Mouse (Mus musculus) heart, embryonic 13.5 days (tissue): ENCODE results near the gene Shd. TPM values are rescaled to one million over a fixed set of nuclear protein-coding genes. Genes with fewer than 3 reads are reported as not detected.
A peak's percentile ranks its signal among the peaks of the same experiment; 100 is the strongest.

Experiments used
- ATAC-seq: fragments of 200-750 bp; cut with Nextera tagmentation; 2 replicates; pipeline ENCODE4 v1.8.0; 2017; ENCODE audit warnings: moderate TSS enrichment; ENCODE audit not compliant: insufficient number of reproducible peaks, low FRiP score, low TSS enrichment; ENCODE audit errors: extremely low read depth
- H3K27ac ChIP-seq: fragments of 300-500 bp; sonication (generic); replicated peaks from 2 replicates; pipeline ENCODE4 v1.5.1; 2015; ENCODE audit warnings: moderate library complexity, mild to moderate bottlenecking, inconsistent platforms
- H3K27me3 ChIP-seq: fragments of 300-500 bp; sonication (generic); replicated peaks from 2 replicates; pipeline ENCODE4 v1.6.1; 2015; ENCODE audit warnings: mild to moderate bottlenecking, inconsistent platforms
- H3K36me3 ChIP-seq: fragments of 300-500 bp; sonication (generic); 2 replicates; pipeline ENCODE4 v1.6.1; 2015; ENCODE audit warnings: mild to moderate bottlenecking, inconsistent platforms
- H3K4me1 ChIP-seq: fragments of 300-500 bp; sonication (generic); 2 replicates; pipeline ENCODE4 v1.6.1; 2015; ENCODE audit warnings: inconsistent platforms
- H3K4me2 ChIP-seq: fragments of 300-500 bp; sonication (generic); 2 replicates; pipeline ENCODE4 v1.6.1; 2015; ENCODE audit warnings: inconsistent platforms, mild to moderate bottlenecking, moderate library complexity
- H3K4me3 ChIP-seq: fragments of 300-500 bp; sonication (generic); 2 replicates; pipeline ENCODE4 v1.5.1; 2015; ENCODE audit warnings: moderate library complexity, mild to moderate bottlenecking, inconsistent platforms
- H3K9ac ChIP-seq: fragments of 300-500 bp; sonication (generic); 2 replicates; pipeline ENCODE4 v1.6.1; 2015; ENCODE audit warnings: inconsistent platforms, mild to moderate bottlenecking, moderate library complexity
- H3K9me3 ChIP-seq: fragments of 300-500 bp; sonication (generic); 2 replicates; pipeline ENCODE4 v1.6.1; 2016; ENCODE audit warnings: inconsistent platforms
- WGBS: fragments of 180-500 bp; shearing (Covaris S2); methylation state at CpG from one replicate; pipeline ENCODE4 v1.1.7; 2015; ENCODE audit warnings: mixed read lengths; 5-methylcytosine and 5-hydroxymethylcytosine counted together
- polyA plus RNA-seq: library from polyadenylated mRNA; unstranded; fragments of >200 nt; fragmentation: Nextera tagmentation; extraction: Ambion mirVana; gene quantifications from 2 replicates; pipeline ENCODE4 v1.2.1, GENCODE M21; 2015

The Shd gene
- polyA plus RNA-seq, 1 experiment from 2014 or later = 7.9 TPM

DNA sequence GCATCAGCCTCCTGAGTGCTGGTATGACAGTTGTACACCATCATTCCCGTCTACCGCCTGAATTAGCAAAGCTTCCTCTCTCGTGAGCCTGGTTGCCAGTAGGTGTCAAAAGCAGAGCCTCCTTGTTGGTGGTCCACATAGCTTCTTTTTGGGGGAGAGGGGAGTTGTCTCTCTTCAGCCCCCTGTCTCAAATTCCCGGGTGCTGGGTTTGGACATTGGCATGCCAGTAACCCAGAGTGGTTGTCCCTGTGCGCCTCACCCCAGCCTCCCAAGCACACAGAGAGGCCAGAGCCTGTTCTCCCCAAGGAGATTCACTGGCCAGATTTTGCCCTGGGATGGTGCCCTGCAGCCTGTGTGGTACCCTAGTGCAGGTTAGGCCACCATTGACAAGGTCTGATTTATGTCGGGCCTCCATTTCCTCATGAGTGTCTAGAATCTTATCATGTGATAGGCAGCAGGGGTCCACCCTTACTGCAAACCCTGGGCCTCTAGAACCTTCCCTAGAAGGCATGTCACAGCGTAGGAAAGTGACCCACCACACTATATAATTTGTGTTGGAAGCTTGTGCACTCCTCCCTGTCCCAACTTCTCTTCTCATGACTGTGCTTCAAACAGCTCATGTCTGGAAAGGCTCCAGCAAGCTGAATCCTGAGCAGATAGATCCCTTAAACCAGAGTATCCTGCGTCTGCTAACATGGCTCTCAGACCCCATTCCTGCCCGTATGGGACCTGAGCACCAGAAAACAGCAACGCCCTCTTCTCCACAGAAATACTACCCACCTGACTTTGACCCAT lies 10.1 kb upstream of the Shd start:
- ATAC-seq = no peak
- H3K4me3 ChIP-seq = peak overlapping the region; percentile 60
- peak overlapping the region; percentile 78 for H3K9ac ChIP-seq
- H3K4me1 ChIP-seq = peaks cover 36% of the 10 kb centered on the region
- H3K27ac ChIP-seq = peak overlapping the region; percentile 96
- peaks cover 14% of the 10 kb centered on the region for H3K27me3 ChIP-seq
- no peaks in the 10 kb centered on the region for H3K9me3 ChIP-seq
- 74% methylated on average over 10 of the region's 10 CpGs for WGBS
- peak overlapping the region; percentile 81 for H3K4me2 ChIP-seq
- peaks cover 45% of the 10 kb centered on the region for H3K36me3 ChIP-seq

DNA sequence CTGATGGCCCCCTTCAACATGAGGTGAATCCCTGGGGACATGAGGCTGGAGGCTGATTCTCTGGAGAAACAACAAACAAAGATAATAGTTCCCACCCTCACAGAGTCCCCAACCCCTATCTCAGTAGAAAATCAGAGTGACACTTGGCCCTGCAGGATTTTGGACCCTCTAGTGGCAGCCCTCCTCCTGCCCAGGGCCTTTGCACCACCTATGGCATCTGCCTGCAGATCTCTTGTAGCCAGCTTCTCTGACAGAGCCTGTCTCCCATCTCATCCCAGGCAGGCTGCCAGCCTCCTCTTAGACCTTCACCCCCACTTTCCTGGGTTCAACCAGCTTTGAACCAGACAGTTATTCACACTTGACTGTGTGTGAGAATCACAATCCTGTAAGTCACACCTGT lies 9.5 kb upstream of the Shd start:
- peaks cover 36% of the 10 kb centered on the region for H3K4me1 ChIP-seq
- H3K27me3 ChIP-seq = peaks cover 8% of the 10 kb centered on the region
- peaks cover 52% of the 10 kb centered on the region for H3K36me3 ChIP-seq
- ATAC-seq = no peak
- H3K4me3 ChIP-seq = no peak overlapping the region
- H3K9ac ChIP-seq = no peak overlapping the region
- no peak overlapping the region for H3K4me2 ChIP-seq
- no peaks in the 10 kb centered on the region for H3K9me3 ChIP-seq
- H3K27ac ChIP-seq = no peak overlapping the region

DNA sequence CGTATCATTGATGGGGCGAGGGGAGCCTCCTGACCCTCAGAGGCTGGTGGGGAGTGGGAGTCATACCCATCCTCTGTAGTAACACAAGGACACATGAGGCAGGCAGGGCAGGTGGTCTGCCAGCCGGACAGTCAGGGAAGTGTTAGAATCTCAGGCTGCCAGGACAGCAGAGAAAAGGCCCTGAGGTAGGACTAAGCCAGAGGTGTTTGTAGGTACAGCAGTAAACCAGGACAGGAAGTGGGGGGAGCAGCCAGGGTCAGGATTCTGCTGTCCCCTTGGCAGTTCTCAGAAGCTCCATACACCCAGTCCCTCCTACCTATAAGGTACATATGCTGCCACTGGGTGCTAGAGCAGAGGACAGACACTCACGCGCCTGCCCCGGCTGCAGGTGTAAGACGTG lies 8.6 kb upstream of the Shd start:
- no peak overlapping the region for H3K27ac ChIP-seq
- H3K36me3 ChIP-seq = peaks cover 60% of the 10 kb centered on the region
- no peak overlapping the region for H3K4me2 ChIP-seq
- 95% methylated on average over 7 of the region's 7 CpGs for WGBS
- no peak for ATAC-seq
- no peak overlapping the region for H3K4me3 ChIP-seq
- peaks cover under 1% of the 10 kb centered on the region; the same call in 1 of the 2 replicates for H3K27me3 ChIP-seq
- peaks cover 28% of the 10 kb centered on the region for H3K4me1 ChIP-seq
- no peaks in the 10 kb centered on the region for H3K9me3 ChIP-seq
- H3K9ac ChIP-seq = no peak overlapping the region

DNA sequence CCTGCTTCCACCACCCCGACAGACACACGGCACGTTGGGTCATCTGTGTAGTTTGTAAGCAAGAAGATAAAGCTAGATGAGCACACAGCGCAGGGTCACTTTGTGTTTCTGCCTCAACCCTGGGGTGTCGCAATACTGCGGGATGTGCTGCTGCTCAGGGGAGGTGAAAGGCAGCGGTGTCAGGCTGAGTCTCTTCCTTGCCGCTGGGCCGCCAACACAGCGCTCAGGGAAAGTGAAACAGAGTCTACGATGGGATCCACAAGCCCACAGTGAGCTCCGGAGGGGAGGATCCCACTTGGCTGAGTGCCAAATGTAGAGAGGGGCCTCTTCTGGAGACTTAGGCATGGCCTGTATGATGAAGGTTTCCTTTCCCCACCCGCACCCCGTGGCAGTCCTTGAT lies 7.1 kb upstream of the Shd start:
- no peak for ATAC-seq
- no peak overlapping the region for H3K4me2 ChIP-seq
- peaks cover 30% of the 10 kb centered on the region for H3K4me1 ChIP-seq
- no peaks in the 10 kb centered on the region for H3K27me3 ChIP-seq
- H3K27ac ChIP-seq = no peak overlapping the region
- peak overlapping the region; percentile 33; the same call in 1 of the 2 replicates for H3K9ac ChIP-seq
- no peaks in the 10 kb centered on the region for H3K9me3 ChIP-seq
- no peak overlapping the region for H3K4me3 ChIP-seq
- 71% methylated on average over 14 of the region's 14 CpGs for WGBS
- H3K36me3 ChIP-seq = peaks cover 75% of the 10 kb centered on the region

DNA sequence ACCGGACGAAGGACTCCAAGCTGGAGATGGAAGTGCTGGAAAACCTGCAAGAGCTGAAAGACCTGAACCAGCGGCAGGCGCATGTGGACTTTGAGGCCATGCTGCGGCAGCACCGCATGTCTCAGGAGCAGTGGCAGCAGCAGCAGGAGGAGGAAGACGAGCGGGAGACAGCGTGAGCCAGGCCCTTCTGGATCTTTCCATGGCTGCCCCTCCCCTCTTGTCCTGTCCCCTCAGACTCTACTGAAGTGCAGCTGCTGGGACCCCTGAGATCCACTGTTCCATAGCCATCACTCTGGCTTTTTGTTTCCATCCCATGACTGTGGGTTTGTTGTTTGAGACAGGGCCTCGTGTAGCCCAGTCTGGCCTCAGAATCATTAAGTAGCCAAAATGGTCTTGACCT lies 5.8 kb upstream of the Shd start:
- Histone ChIP-seq H3K4me2 (no peak overlapping the region), H3K9me3 (no peaks in the 10 kb centered on the region), H3K36me3 (peaks cover 76% of the 10 kb centered on the region), H3K27ac (no peak overlapping the region), H3K4me3 (no peak overlapping the region), H3K4me1 (peaks cover 34% of the 10 kb centered on the region), H3K27me3 (0 out of 2 replicates have a peak, but pooled peaks cover 1% of the 10 kb centered on the region), H3K9ac (no peak overlapping the region)
- 92% methylated on average over 10 of the region's 10 CpGs for WGBS
- no peak for ATAC-seq

DNA sequence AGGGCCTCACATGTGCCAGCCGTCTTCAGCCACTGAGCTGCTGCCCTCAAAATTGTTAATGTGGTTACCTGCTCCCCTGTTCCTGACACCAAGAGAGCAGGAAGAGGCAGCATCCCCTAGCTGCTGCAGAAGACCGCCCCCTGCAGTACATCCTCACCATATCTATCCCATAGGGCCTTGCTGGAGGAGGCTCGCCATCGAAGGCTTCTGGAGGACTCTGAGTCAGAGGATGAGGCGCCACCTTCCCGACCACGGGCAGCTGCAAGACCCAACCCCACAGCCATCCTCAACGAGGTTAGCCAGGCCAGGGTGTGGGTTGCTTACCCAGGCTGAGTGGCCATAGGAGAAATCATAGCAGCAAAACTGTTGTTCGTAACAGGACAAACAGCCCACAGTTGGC lies 5.3 kb upstream of the Shd start:
- H3K4me1 ChIP-seq = peaks cover 34% of the 10 kb centered on the region
- no peak overlapping the region for H3K4me3 ChIP-seq
- no peak overlapping the region for H3K9ac ChIP-seq
- peaks cover 76% of the 10 kb centered on the region for H3K36me3 ChIP-seq
- 82% methylated on average over 9 of the region's 9 CpGs for WGBS
- no peaks in the 10 kb centered on the region for H3K9me3 ChIP-seq
- no peak overlapping the region for H3K27ac ChIP-seq
- peaks cover 6% of the 10 kb centered on the region for H3K27me3 ChIP-seq
- ATAC-seq = no peak
- H3K4me2 ChIP-seq = no peak overlapping the region

DNA sequence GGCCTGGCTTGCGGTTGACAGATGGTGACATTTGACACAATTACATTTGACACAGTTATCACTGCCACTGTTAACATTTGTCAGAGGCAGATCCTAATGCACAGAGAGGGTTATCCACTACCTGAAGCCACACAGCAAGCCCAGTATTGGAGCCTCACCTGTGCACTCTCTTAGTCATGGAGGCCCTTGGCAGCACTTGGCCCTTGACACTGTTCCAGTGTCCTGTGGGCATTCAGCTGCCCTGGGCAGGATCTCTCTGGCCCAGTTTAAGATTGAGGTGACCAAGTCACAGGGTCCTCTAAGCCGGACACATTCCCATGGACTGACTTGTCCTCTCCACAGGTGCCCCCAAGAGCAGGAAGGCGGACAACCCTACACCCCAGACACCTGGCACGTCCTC lies 3.1 kb upstream of the Shd start:
- H3K9ac ChIP-seq = no peak overlapping the region
- 90% methylated on average over 4 of the region's 4 CpGs for WGBS
- peaks cover 59% of the 10 kb centered on the region for H3K36me3 ChIP-seq
- peaks cover 43% of the 10 kb centered on the region for H3K4me1 ChIP-seq
- no peaks in the 10 kb centered on the region for H3K9me3 ChIP-seq
- ATAC-seq = no peak
- no peak overlapping the region for H3K4me2 ChIP-seq
- H3K27ac ChIP-seq = no peak overlapping the region
- no peak overlapping the region for H3K4me3 ChIP-seq
- H3K27me3 ChIP-seq = peaks cover 24% of the 10 kb centered on the region

DNA sequence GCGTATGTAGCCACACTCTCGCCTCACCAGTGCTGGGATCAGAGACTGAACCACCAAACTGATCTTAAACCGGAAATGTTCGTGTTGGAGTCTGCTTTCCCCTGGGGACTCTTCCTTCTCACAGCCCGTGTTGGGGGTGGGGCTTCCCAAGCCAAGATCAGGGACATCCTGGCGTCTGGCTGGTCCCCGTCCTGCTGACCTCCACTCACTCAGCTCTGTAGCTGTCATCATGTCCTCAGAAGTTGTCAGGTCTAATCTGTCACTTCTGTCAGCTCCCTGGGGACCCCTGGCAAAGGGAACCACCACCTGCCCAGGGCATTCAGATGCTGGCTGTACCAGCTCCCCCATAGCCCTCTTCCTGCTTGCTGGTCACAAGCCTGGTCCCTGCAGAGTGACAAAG lies 2.1 kb upstream of the Shd start:
- Histone ChIP-seq H3K27me3 (peaks cover 35% of the 10 kb centered on the region), H3K27ac (peak overlapping the region; percentile 24; the same call in 1 of the 2 replicates), H3K9ac (peak overlapping the region; percentile 52; the same call in 1 of the 2 replicates), H3K36me3 (peaks cover 49% of the 10 kb centered on the region), H3K4me2 (no peak overlapping the region), H3K9me3 (no peaks in the 10 kb centered on the region), H3K4me1 (peaks cover 39% of the 10 kb centered on the region), H3K4me3 (no peak overlapping the region)
- ATAC-seq = no peak
- WGBS = 27% methylated on average over 7 of the region's 7 CpGs

DNA sequence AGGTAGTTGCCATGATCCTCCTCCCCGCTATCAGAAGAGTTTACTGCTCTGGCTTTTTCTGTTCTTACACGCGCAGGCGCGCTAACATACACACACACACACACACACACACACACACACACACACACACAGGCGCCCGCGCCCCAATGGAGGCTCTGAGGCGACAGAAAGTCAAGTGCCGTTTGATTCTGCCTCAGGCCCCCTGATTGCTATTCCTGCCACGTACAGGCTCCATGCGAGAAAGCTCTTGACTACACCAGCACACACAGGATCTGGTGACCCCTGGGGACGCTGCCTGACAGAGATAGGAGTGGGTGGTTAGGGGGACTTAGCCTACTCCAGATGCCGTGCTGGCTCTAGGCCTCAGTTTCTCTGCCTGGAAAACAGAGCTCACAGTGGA lies 707 bp upstream of the Shd start:
- peaks cover 37% of the 10 kb centered on the region for H3K4me1 ChIP-seq
- WGBS = 37% methylated on average over 14 of the region's 14 CpGs
- H3K27me3 ChIP-seq = peaks cover 35% of the 10 kb centered on the region
- H3K27ac ChIP-seq = no peak overlapping the region
- peak overlapping the region; percentile 83 for H3K9ac ChIP-seq
- H3K36me3 ChIP-seq = peaks cover 36% of the 10 kb centered on the region
- H3K9me3 ChIP-seq = no peaks in the 10 kb centered on the region
- ATAC-seq = no peak
- no peak overlapping the region for H3K4me3 ChIP-seq
- H3K4me2 ChIP-seq = peak overlapping the region; percentile 91

DNA sequence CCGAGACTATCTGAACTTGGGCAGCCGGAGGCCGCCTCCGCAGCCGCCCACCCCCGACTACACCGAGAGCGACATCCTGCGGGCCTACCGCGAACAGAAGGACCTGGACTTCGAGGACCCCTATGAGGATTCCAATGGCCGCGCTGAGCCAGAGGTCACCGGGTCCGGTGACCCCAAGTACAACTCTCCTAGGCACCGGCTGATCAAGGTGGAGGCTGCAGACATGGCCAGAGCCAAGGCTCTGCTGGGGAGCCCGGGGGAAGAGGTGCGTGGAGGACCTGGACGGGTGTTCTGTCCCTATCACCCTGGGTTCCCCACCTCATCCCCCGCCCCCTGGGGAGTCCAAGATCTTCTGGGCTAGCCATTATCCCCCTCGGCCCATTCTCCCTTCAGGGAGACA lies 1.2 kb downstream of the Shd start:
- Histone ChIP-seq H3K4me3 (peak overlapping the region; percentile 59), H3K4me1 (peaks cover 38% of the 10 kb centered on the region), H3K9ac (0 out of 2 replicates have a peak overlapping the region, but pooled peaks have one; percentile 83), H3K4me2 (peak overlapping the region; percentile 91), H3K27ac (no peak overlapping the region), H3K9me3 (no peaks in the 10 kb centered on the region), H3K27me3 (peaks cover 35% of the 10 kb centered on the region), H3K36me3 (peaks cover 17% of the 10 kb centered on the region)
- no peak for ATAC-seq
- WGBS = 29% methylated on average over 22 of the region's 22 CpGs

DNA sequence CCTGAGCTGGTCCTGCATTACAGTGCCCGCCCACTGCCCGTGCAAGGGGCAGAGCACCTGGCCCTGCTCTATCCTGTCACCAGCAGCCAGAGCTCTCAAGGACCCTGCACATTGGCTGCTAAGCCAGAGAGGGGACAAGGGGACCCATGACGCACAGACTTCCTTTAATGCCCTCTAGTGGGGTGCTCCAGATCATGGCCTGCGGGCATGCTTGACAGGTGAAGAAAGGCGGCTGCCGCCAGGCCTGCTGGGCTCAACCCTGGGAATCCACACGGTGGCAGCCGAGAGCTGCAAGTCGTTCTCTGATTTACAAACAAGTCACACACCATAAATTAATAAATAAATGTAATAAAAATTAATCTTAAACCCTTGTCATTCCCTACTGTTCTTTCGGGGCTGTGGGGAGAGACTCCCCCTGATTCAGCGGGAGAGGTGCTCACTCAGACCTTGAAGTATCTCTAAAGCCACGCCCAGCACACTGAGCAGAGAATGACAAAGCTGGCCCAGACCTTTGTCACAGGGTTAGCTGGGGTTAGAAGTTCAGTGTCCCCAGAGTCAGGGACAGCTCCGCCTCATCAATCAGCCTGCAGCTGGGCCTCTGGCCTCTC lies 6.1 kb downstream of the Shd start:
- H3K27ac ChIP-seq = no peak overlapping the region
- peak overlapping the region; percentile 34 for H3K4me2 ChIP-seq
- ATAC-seq = peak; percentile 51
- H3K4me1 ChIP-seq = peaks cover 7% of the 10 kb centered on the region
- no peak overlapping the region for H3K4me3 ChIP-seq
- H3K27me3 ChIP-seq = peaks cover 18% of the 10 kb centered on the region
- H3K36me3 ChIP-seq = no peaks in the 10 kb centered on the region
- peak overlapping the region; percentile 15; the same call in 1 of the 2 replicates for H3K9ac ChIP-seq
- no peaks in the 10 kb centered on the region for H3K9me3 ChIP-seq
- WGBS = 14% methylated on average over 13 of the region's 13 CpGs

DNA sequence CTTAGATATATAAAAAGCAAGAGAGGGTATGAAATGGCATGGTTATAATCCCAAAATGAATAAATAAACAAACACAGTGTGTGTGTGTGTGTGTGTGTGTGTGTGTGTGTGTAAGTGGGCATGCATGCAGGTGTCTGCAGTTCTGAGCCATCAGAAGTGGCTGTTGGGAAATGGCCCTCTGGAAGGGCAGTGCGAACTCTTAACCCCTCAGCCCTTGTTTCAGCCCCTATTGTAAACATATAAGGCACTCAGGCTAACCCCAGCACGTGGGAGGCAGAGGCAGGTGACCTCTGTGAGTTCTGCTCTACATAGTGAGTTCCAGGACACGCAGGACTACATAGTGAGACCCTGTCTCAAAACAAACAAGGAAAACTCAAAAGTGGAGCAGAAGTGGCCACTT lies 7.0 kb downstream of the Shd start:
- 50% methylated on average over 3 of the region's 3 CpGs for WGBS
- Histone ChIP-seq H3K27me3 (peaks cover 9% of the 10 kb centered on the region), H3K27ac (no peak overlapping the region), H3K4me3 (no peak overlapping the region), H3K4me2 (no peak overlapping the region), H3K9ac (no peak overlapping the region), H3K9me3 (no peaks in the 10 kb centered on the region), H3K36me3 (no peaks in the 10 kb centered on the region), H3K4me1 (peaks cover 6% of the 10 kb centered on the region)
- ATAC-seq = no peak
